ENCODE assay signal across 13 mouse cellular contexts in genomic region chr19:7113574-7113973, GRCm38 (mm10). TPM values are rescaled to one million over a fixed set of nuclear protein-coding genes. Genes with fewer than 3 reads are reported as not detected.
DNase-seq lines count a peak whose midpoint lies in the region; ATAC-seq and TF ChIP-seq lines count a peak whose summit lies in the region.
"Had no signal": no experiment of that assay in that cellular context is flagged by ENCODE, and none has a peak within 500 bp of the region (broad histone marks: within the 10 kb centered on the region; RNA-seq: fewer than 3 reads in every experiment).

No protein-coding gene starts in this region.

- H3K4me3 ChIP-seq in hindbrain, embryonic 10.5 days = no peak overlapping the region
- H3K4me3 ChIP-seq in hindbrain, embryonic 11.5 days (ENCODE audit: low read depth, low read length) = no peak overlapping the region
- no peak overlapping the region for H3K4me3 ChIP-seq in forebrain, embryonic 16.5 days (replicated peaks; ENCODE audit: low read length)
- H3K4me3 ChIP-seq in midbrain, embryonic 13.5 days (replicated peaks) = no peak overlapping the region

- ATAC-seq in hindbrain, embryonic 11.5 days (ENCODE audit: low FRiP score) = no peak; the same call in 1 of the 2 replicates
- ATAC-seq in forebrain, embryonic 16.5 days = peak; percentile 52
- peak; percentile 35; the same call in 1 of the 2 replicates for ATAC-seq in midbrain, embryonic 13.5 days

- peak overlapping the region; percentile 59; the same call in 1 of the 2 replicates for H3K27ac ChIP-seq in hindbrain, embryonic 10.5 days
- H3K27ac ChIP-seq in hindbrain, embryonic 11.5 days (ENCODE audit: low read depth, low read length) = no peak overlapping the region
- H3K27ac ChIP-seq in forebrain, embryonic 16.5 days (ENCODE audit: low read length) = peak overlapping the region; percentile 64
- peak overlapping the region; percentile 80 for H3K27ac ChIP-seq in midbrain, embryonic 13.5 days
- H3K27ac ChIP-seq: macrophage had no signal

- WGBS in hindbrain, embryonic 10.5 days = 32% methylated on average over 14 of the region's 14 CpGs
- WGBS in hindbrain, embryonic 11.5 days = 39% methylated on average over 14 of the region's 14 CpGs
- 2% methylated on average over 14 of the region's 14 CpGs for WGBS in forebrain, embryonic 16.5 days
- WGBS in midbrain, embryonic 13.5 days = 9% methylated on average over 14 of the region's 14 CpGs

- H3K9ac ChIP-seq in hindbrain, embryonic 11.5 days (ENCODE audit: low read depth, low read length) = no peak overlapping the region
- peak overlapping the region; percentile 34 for H3K9ac ChIP-seq in forebrain, embryonic 16.5 days (replicated peaks; ENCODE audit: low read depth, low read length)
- H3K9ac ChIP-seq in midbrain, embryonic 13.5 days (replicated peaks) = peak overlapping the region; percentile 37

- TF ChIP-seq CTCF in brain, embryonic 14.5 days (IDR thresholded peaks at IDR 0.05; ENCODE audit: borderline replicate concordance, extremely low read depth, insufficient read depth, insufficient read length) = no peak

- no peaks in the 10 kb centered on the region for H3K9me3 ChIP-seq in hindbrain, embryonic 10.5 days
- no peaks in the 10 kb centered on the region for H3K9me3 ChIP-seq in hindbrain, embryonic 11.5 days (ENCODE audit: control insufficient read depth, low read length)
- H3K9me3 ChIP-seq in forebrain, embryonic 16.5 days (ENCODE audit: control insufficient read depth, low read length) = no peaks in the 10 kb centered on the region
- H3K9me3 ChIP-seq in midbrain, embryonic 13.5 days = no peaks in the 10 kb centered on the region

- no peak for TF ChIP-seq POLR2A in brain, embryonic 14.5 days (IDR thresholded peaks at IDR 0.05; ENCODE audit: borderline replicate concordance, extremely low read depth, insufficient read depth, insufficient read length, poor library complexity, severe bottlenecking)

- DNase-seq in hindbrain, embryonic 10.5 days (ENCODE audit: low spot score) = no peak
- no peak for DNase-seq in hindbrain, embryonic 11.5 days (ENCODE audit: low spot score)
- peak; percentile 84 for DNase-seq in brain, embryonic 14.5 days (ENCODE audit: low read depth)
- DNase-seq in layer of hippocampus, adult 9-10 months (ENCODE audit: low spot score) = no peak
- DNase-seq in cerebellum, adult 11 months = no peak
- DNase-seq in adrenal gland, postnatal 14 days = no peak
- DNase-seq: cerebellum, postnatal 10 days; gastrocnemius, postnatal 10 days; kidney, adult 18-20 months; right cerebral cortex, adult 18-20 months had no signal

- peaks cover 88% of the 10 kb centered on the region for H3K4me1 ChIP-seq in hindbrain, embryonic 10.5 days (replicated peaks)
- H3K4me1 ChIP-seq in hindbrain, embryonic 11.5 days (replicated peaks; ENCODE audit: control insufficient read depth, insufficient read depth, low read length) = peaks cover 17% of the 10 kb centered on the region
- H3K4me1 ChIP-seq in forebrain, embryonic 16.5 days (replicated peaks; ENCODE audit: control insufficient read depth, insufficient read depth, low read length) = peaks cover 35% of the 10 kb centered on the region
- H3K4me1 ChIP-seq in midbrain, embryonic 13.5 days (replicated peaks) = peaks cover 86% of the 10 kb centered on the region

- no peaks in the 10 kb centered on the region for H3K36me3 ChIP-seq in hindbrain, embryonic 10.5 days
- no peaks in the 10 kb centered on the region for H3K36me3 ChIP-seq in hindbrain, embryonic 11.5 days (ENCODE audit: control insufficient read depth, insufficient read depth, low read length)
- H3K36me3 ChIP-seq in forebrain, embryonic 16.5 days (ENCODE audit: control insufficient read depth, insufficient read depth) = no peaks in the 10 kb centered on the region
- H3K36me3 ChIP-seq in midbrain, embryonic 13.5 days = no peaks in the 10 kb centered on the region

- H3K27me3 ChIP-seq in hindbrain, embryonic 10.5 days (ENCODE audit: insufficient read depth, poor library complexity, severe bottlenecking) = peaks cover 63% of the 10 kb centered on the region
- H3K27me3 ChIP-seq in hindbrain, embryonic 11.5 days (ENCODE audit: control insufficient read depth, insufficient read depth, low read length) = peaks cover 2% of the 10 kb centered on the region; the same call in 1 of the 2 replicates
- no peaks in the 10 kb centered on the region for H3K27me3 ChIP-seq in forebrain, embryonic 16.5 days (replicated peaks; ENCODE audit: control insufficient read depth, insufficient read depth, low read length)
- peaks cover 31% of the 10 kb centered on the region for H3K27me3 ChIP-seq in midbrain, embryonic 13.5 days

- no peak overlapping the region for H3K4me2 ChIP-seq in hindbrain, embryonic 11.5 days (replicated peaks; ENCODE audit: low read depth, low read length)
- no peak overlapping the region for H3K4me2 ChIP-seq in forebrain, embryonic 16.5 days (ENCODE audit: low read length)
- peak overlapping the region; percentile 9; the same call in 1 of the 2 replicates for H3K4me2 ChIP-seq in midbrain, embryonic 13.5 days (replicated peaks)

RNA-seq across cellular contexts. Expression of gene Flrt1, which starts 8.0 kb away (rescaled TPM):
- polyA plus RNA-seq in hindbrain, embryonic 10.5 days (2016; fragmentation: Nextera tagmentation; extraction: Ambion mirVana) = 3.1 and 4.0 TPM in 2 replicates
- polyA plus RNA-seq in hindbrain, embryonic 11.5 days (2014; fragmentation: Nextera tagmentation; extraction: Ambion mirVana) = 4.6 and 5.6 TPM in 2 replicates
- 2.5 and 4.3 TPM in 2 replicates for polyA plus RNA-seq in brain, embryonic 14.5 days (2012; rRNA removed)
- 13.8 and 16.1 TPM in 2 replicates for polyA plus RNA-seq in forebrain, embryonic 16.5 days (2015; fragmentation: Nextera tagmentation; extraction: Ambion mirVana)
- polyA plus RNA-seq in midbrain, embryonic 13.5 days (2015; fragmentation: Nextera tagmentation; extraction: Ambion mirVana) = 8.3 and 9.2 TPM in 2 replicates
- 1.2 and 1.5 TPM in 2 replicates for total RNA-seq in adrenal gland, postnatal 14 days (2021)
- polyA plus RNA-seq: macrophage had no signal

RNA-seq across cellular contexts. Expression of gene Macrod1, which starts 57.0 kb away (rescaled TPM):
- polyA plus RNA-seq in hindbrain, embryonic 10.5 days (2016; fragmentation: Nextera tagmentation; extraction: Ambion mirVana) = 2.9 and 3.4 TPM in 2 replicates
- polyA plus RNA-seq in hindbrain, embryonic 11.5 days (2014; fragmentation: Nextera tagmentation; extraction: Ambion mirVana) = 2.8 and 3.1 TPM in 2 replicates
- polyA plus RNA-seq in brain, embryonic 14.5 days (2012; rRNA removed) = 5.7 and 8.2 TPM in 2 replicates
- polyA plus RNA-seq in forebrain, embryonic 16.5 days (2015; fragmentation: Nextera tagmentation; extraction: Ambion mirVana) = 4.0 and 5.3 TPM in 2 replicates
- 2.9 and 3.0 TPM in 2 replicates for polyA plus RNA-seq in midbrain, embryonic 13.5 days (2015; fragmentation: Nextera tagmentation; extraction: Ambion mirVana)
- 118 and 138 TPM in 2 replicates for total RNA-seq in adrenal gland, postnatal 14 days (2021)
